Mouse (Mus musculus): ENCODE measurements around the gene Atf6.

Gene Atf6

GRCm38 (mm10) chr1:170845448-170846307 is 21.9 kb downstream of the Atf6 start:
- DNase-seq (ENCODE audit: low spot score) = no peak

GRCm38 (mm10) chr1:170844380-170844779 is 23.2 kb downstream of the Atf6 start:
- peak; percentile 82 for DNase-seq (ENCODE audit: low spot score)

GRCm38 (mm10) chr1:170839685-170840084 is 27.9 kb downstream of the Atf6 start:
- peak; percentile 62 for DNase-seq (ENCODE audit: low spot score)

GRCm38 (mm10) chr1:170834756-170835155 is 32.8 kb downstream of the Atf6 start:
- no peak for DNase-seq (ENCODE audit: low spot score)

- DNase-seq (ENCODE audit: low spot score) = no peak
Observed at GRCm38 (mm10) chr1:170829781-170830180, 37.8 kb downstream of the Atf6 start.

- DNase-seq (ENCODE audit: low spot score) = no peak
Observed at GRCm38 (mm10) chr1:170829344-170829743, 38.2 kb downstream of the Atf6 start.

GRCm38 (mm10) chr1:170820103-170820814 is 47.3 kb downstream of the Atf6 start:
- no peak for DNase-seq (ENCODE audit: low spot score)

- DNase-seq (ENCODE audit: low spot score) = no peak
Observed at GRCm38 (mm10) chr1:170815287-170816004, 52.1 kb downstream of the Atf6 start.

GRCm38 (mm10) chr1:170812822-170813221 is 54.7 kb downstream of the Atf6 start:
- no peak for DNase-seq (ENCODE audit: low spot score)

GRCm38 (mm10) chr1:170807600-170808270 is 59.8 kb downstream of the Atf6 start:
- DNase-seq (ENCODE audit: low spot score) = no peak

GRCm38 (mm10) chr1:170804721-170805120 is 62.9 kb downstream of the Atf6 start:
- DNase-seq (ENCODE audit: low spot score) = no peak

- no peak for DNase-seq (ENCODE audit: low spot score)
Observed at GRCm38 (mm10) chr1:170802669-170803068, 64.9 kb downstream of the Atf6 start.

- DNase-seq (ENCODE audit: low spot score) = no peak
Observed at GRCm38 (mm10) chr1:170800694-170801093, 66.9 kb downstream of the Atf6 start.

- DNase-seq (ENCODE audit: low spot score) = no peak
Observed at GRCm38 (mm10) chr1:170795741-170796347, 71.7 kb downstream of the Atf6 start.

GRCm38 (mm10) chr1:170791542-170791941 is 76.0 kb downstream of the Atf6 start:
- DNase-seq (ENCODE audit: low spot score) = no peak

GRCm38 (mm10) chr1:170791001-170791400 is 76.6 kb downstream of the Atf6 start:
- no peak for DNase-seq (ENCODE audit: low spot score)

GRCm38 (mm10) chr1:170787643-170788042 is 79.9 kb downstream of the Atf6 start:
- DNase-seq (ENCODE audit: low spot score) = no peak

GRCm38 (mm10) chr1:170786570-170787341 is 80.8 kb downstream of the Atf6 start:
- no peak for DNase-seq (ENCODE audit: low spot score)

- no peak for DNase-seq (ENCODE audit: low spot score)
Observed at GRCm38 (mm10) chr1:170777688-170778087, 89.9 kb downstream of the Atf6 start.

GRCm38 (mm10) chr1:170774431-170774830 is 93.1 kb downstream of the Atf6 start:
- DNase-seq (ENCODE audit: low spot score) = no peak

- DNase-seq (ENCODE audit: low spot score) = no peak
Observed at GRCm38 (mm10) chr1:170773506-170773905, 94.1 kb downstream of the Atf6 start.
